Comparison of ENCODE assay signal across 9 mouse cellular contexts in the genomic region with DNA sequence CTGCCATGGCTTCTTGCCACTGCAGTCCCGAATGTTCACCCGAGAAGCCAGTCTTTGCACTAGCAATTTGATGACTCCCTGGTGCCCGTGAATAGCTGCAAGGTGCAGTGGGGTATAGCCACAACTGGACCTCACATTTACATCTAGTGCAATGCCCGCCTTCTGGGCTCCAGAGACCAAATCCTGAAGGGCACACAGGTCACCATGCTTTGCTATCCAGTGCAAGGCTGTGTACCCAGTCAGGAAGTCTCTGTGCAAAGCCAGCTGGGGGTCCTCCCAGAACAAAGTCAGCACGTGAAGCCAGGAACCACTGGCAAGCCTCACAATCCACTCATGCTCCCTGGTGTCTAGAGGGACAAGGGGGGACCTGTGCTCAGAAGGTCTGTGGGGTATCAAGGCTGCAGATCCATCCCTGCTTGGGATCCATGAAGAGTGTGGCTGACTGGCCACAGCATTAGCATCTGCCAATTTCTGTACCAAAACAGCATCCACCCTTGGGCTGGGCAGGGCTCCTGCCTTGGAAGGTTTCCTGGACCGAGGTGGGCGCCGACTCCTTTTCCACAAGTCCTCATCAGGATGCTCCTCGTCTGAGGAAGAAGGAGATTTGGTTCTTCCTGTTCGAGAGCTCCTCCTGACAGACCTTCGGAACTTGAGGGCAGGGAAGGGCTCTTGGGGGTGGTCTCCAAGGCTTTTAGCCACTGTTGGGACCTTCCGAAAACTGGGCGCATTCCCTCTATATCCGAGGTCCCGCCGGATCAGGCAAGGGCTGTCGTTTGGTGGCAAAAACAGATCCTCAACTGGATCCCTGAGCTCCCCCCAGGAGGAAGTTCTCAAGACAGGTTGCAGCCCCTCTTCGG. TPM values are rescaled to one million over a fixed set of nuclear protein-coding genes. Genes with fewer than 3 reads are reported as not detected.
DNase-seq lines count a peak whose midpoint lies in the region; ATAC-seq and TF ChIP-seq lines count a peak whose summit lies in the region.
"Had no signal": no experiment of that assay in that cellular context is flagged by ENCODE, and none has a peak within 500 bp of the region (broad histone marks: within the 10 kb centered on the region; RNA-seq: fewer than 3 reads in every experiment).

No protein-coding gene starts in this region.

- H3K27me3 ChIP-seq in heart, embryonic 12.5 days (replicated peaks) = peaks cover 48% of the 10 kb centered on the region
- H3K27me3 ChIP-seq in neural tube, embryonic 11.5 days (ENCODE audit: control insufficient read depth, insufficient read depth, low read length) = peaks cover 53% of the 10 kb centered on the region
- H3K27me3 ChIP-seq in intestine, postnatal 0 days (replicated peaks; ENCODE audit: control insufficient read depth, insufficient read depth, low read length) = 0 out of 2 replicates have a peak, but pooled peaks cover 7% of the 10 kb centered on the region
- H3K27me3 ChIP-seq in stomach, embryonic 16.5 days (ENCODE audit: control insufficient read depth, insufficient read depth, low read length) = peaks cover 31% of the 10 kb centered on the region

- no peak overlapping the region for H3K27ac ChIP-seq in heart, embryonic 12.5 days (ENCODE audit: poor library complexity, severe bottlenecking)
- H3K27ac ChIP-seq in neural tube, embryonic 11.5 days (ENCODE audit: low read depth, low read length) = no peak overlapping the region
- H3K27ac ChIP-seq in intestine, postnatal 0 days (ENCODE audit: low read depth, low read length) = peak overlapping the region; percentile 15; the same call in 1 of the 2 replicates
- H3K27ac ChIP-seq in stomach, embryonic 16.5 days (ENCODE audit: low read length) = no peak overlapping the region
- H3K27ac ChIP-seq: macrophage had no signal

- H3K9me3 ChIP-seq in heart, embryonic 12.5 days (replicated peaks) = no peaks in the 10 kb centered on the region
- no peaks in the 10 kb centered on the region for H3K9me3 ChIP-seq in neural tube, embryonic 11.5 days (ENCODE audit: control insufficient read depth, low read length)
- H3K9me3 ChIP-seq in intestine, postnatal 0 days (ENCODE audit: control insufficient read depth) = no peaks in the 10 kb centered on the region
- no peaks in the 10 kb centered on the region for H3K9me3 ChIP-seq in stomach, embryonic 16.5 days (replicated peaks; ENCODE audit: control insufficient read depth, low read length)

- DNase-seq in heart, postnatal 4 days = no peak
- DNase-seq in neural tube, embryonic 11.5 days (ENCODE audit: low spot score) = no peak
- DNase-seq in neural tube, embryonic 10.5 days (ENCODE audit: extremely low spot score, low spot score) = no peak
- no peak for DNase-seq in adrenal gland, postnatal 25 days
- DNase-seq in urinary bladder, postnatal 4 days (ENCODE audit: low spot score in 2 of 2) = no peak

- H3K4me2 ChIP-seq in heart, embryonic 12.5 days = peak overlapping the region; percentile 100
- peak overlapping the region; percentile 93; the same call in 1 of the 2 replicates for H3K4me2 ChIP-seq in neural tube, embryonic 11.5 days (ENCODE audit: low read depth)
- peak overlapping the region; percentile 80 for H3K4me2 ChIP-seq in intestine, postnatal 0 days (replicated peaks; ENCODE audit: low read depth)
- H3K4me2 ChIP-seq in stomach, embryonic 16.5 days (ENCODE audit: low read depth, low read length) = peak overlapping the region; percentile 66

- no peak for ATAC-seq in heart, embryonic 12.5 days (ENCODE audit: insufficient number of reproducible peaks, low FRiP score)
- ATAC-seq in neural tube, embryonic 11.5 days (ENCODE audit: insufficient read depth, low FRiP score, low TSS enrichment) = no peak
- no peak for ATAC-seq in intestine, postnatal 0 days
- ATAC-seq in stomach, embryonic 16.5 days (ENCODE audit: insufficient read depth, low FRiP score) = no peak

- H3K4me1 ChIP-seq in heart, embryonic 12.5 days (replicated peaks) = peaks cover 30% of the 10 kb centered on the region
- H3K4me1 ChIP-seq in neural tube, embryonic 11.5 days (ENCODE audit: control insufficient read depth, insufficient read depth, low read length) = peaks cover 15% of the 10 kb centered on the region
- 0 out of 2 replicates have a peak, but pooled peaks cover 5% of the 10 kb centered on the region for H3K4me1 ChIP-seq in intestine, postnatal 0 days (replicated peaks; ENCODE audit: control insufficient read depth, insufficient read depth, low read length)
- peaks cover 15% of the 10 kb centered on the region for H3K4me1 ChIP-seq in stomach, embryonic 16.5 days (ENCODE audit: control insufficient read depth, insufficient read depth, low read length)

- H3K9ac ChIP-seq in heart, embryonic 12.5 days = no peak overlapping the region; the same call in 1 of the 2 replicates
- no peak overlapping the region for H3K9ac ChIP-seq in neural tube, embryonic 11.5 days (ENCODE audit: low read length)
- H3K9ac ChIP-seq in intestine, postnatal 0 days (ENCODE audit: low read depth, low read length) = peak overlapping the region; percentile 81; the same call in 1 of the 2 replicates
- no peak overlapping the region for H3K9ac ChIP-seq in stomach, embryonic 16.5 days (ENCODE audit: low read length)

- TF ChIP-seq CTCF in intestine, postnatal 0 days (IDR thresholded peaks at IDR 0.05; ENCODE audit: low read depth) = no peak

- WGBS in heart, embryonic 12.5 days = 47% methylated on average over 18 of the region's 18 CpGs
- WGBS in neural tube, embryonic 11.5 days = 41% methylated on average over 18 of the region's 18 CpGs
- WGBS in intestine, postnatal 0 days = 64% methylated on average over 18 of the region's 18 CpGs
- 51% methylated on average over 18 of the region's 18 CpGs for WGBS in stomach, embryonic 16.5 days

- no peaks in the 10 kb centered on the region for H3K36me3 ChIP-seq in heart, embryonic 12.5 days
- H3K36me3 ChIP-seq in neural tube, embryonic 11.5 days (ENCODE audit: control insufficient read depth, insufficient read depth, low read length) = no peaks in the 10 kb centered on the region
- H3K36me3 ChIP-seq in intestine, postnatal 0 days (ENCODE audit: control insufficient read depth, insufficient read depth) = no peaks in the 10 kb centered on the region
- no peaks in the 10 kb centered on the region for H3K36me3 ChIP-seq in stomach, embryonic 16.5 days (ENCODE audit: control insufficient read depth, insufficient read depth, low read length)

- H3K4me3 ChIP-seq in heart, embryonic 12.5 days = no peak overlapping the region
- peak overlapping the region; percentile 46; the same call in 1 of the 2 replicates for H3K4me3 ChIP-seq in neural tube, embryonic 11.5 days (ENCODE audit: low read depth, low read length)
- H3K4me3 ChIP-seq in intestine, postnatal 0 days (ENCODE audit: low read depth, low read length) = peak overlapping the region; percentile 64
- peak overlapping the region; percentile 62 for H3K4me3 ChIP-seq in stomach, embryonic 16.5 days (replicated peaks; ENCODE audit: low read length)

RNA-seq across cellular contexts. Expression of gene Sowahb, which starts 1.8 kb away (rescaled TPM):
- polyA plus RNA-seq in heart, embryonic 12.5 days (2016; fragmentation: Nextera tagmentation; extraction: Ambion mirVana) = 0.12 and 0.23 TPM in 2 replicates
- under 1 TPM in 1 of 2 experiments, not detected in 1; 0.10 TPM for total RNA-seq in heart, postnatal 4 days (2021)
- polyA plus RNA-seq in neural tube, embryonic 11.5 days (2014; fragmentation: Nextera tagmentation; extraction: Ambion mirVana) = 0.41 and 0.58 TPM in 2 replicates
- 16.1 and 18.0 TPM in 2 replicates for polyA plus RNA-seq in intestine, postnatal 0 days (2015; fragmentation: Nextera tagmentation; extraction: Ambion mirVana)
- 1.8 and 2.0 TPM in 2 replicates for polyA plus RNA-seq in stomach, embryonic 16.5 days (2015; fragmentation: Nextera tagmentation; extraction: Ambion mirVana)
- not detected in 2 replicates for total RNA-seq in adrenal gland, postnatal 25 days (2021)
- polyA plus RNA-seq: macrophage had no signal

RNA-seq across cellular contexts. Expression of gene Sept11, which starts 50.2 kb away (rescaled TPM):
- polyA plus RNA-seq in heart, embryonic 12.5 days (2016; fragmentation: Nextera tagmentation; extraction: Ambion mirVana) = 115 and 123 TPM in 2 replicates
- total RNA-seq in heart, postnatal 4 days (2021) = 100 to 1,000 TPM; 120 to 130 TPM
- 276 and 289 TPM in 2 replicates for polyA plus RNA-seq in neural tube, embryonic 11.5 days (2014; fragmentation: Nextera tagmentation; extraction: Ambion mirVana)
- 39.2 and 40.9 TPM in 2 replicates for polyA plus RNA-seq in intestine, postnatal 0 days (2015; fragmentation: Nextera tagmentation; extraction: Ambion mirVana)
- polyA plus RNA-seq in stomach, embryonic 16.5 days (2015; fragmentation: Nextera tagmentation; extraction: Ambion mirVana) = 134 and 146 TPM in 2 replicates
- 39.2 and 39.4 TPM in 2 replicates for total RNA-seq in adrenal gland, postnatal 25 days (2021)
